Mouse (Mus musculus): ENCODE measurements at regions not wholly inside any gene's neighbourhood (a gene's known extent, or its start where the extent isn't known, plus 50 kb on each side); places are given as distances from the start of the nearest gene placed in this dataset.

DNA sequence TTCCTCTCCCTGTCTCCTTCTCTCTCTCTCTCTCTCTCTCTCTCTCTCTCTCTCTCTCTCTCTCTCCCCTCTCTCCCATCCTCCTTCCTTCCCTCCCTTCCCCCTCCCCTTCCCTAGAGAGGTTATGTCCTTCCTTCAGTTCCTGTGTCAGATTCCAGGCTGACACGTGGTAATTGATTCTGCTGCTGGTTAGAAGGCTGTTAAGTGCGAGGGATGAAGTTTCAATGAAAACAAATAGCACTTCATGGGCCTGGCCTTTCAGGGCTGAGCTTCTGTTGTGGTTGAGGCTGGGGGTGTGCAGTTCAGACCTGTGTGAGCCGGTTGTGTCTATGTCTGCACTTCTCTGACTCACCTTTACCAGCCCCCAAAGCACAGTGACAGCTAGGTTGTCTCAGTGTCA, 153.9 kb downstream of the Setd4 start:
- TF ChIP-seq POLR2A (IDR thresholded peaks at IDR 0.05; ENCODE audit: control insufficient read depth, low read depth, low read length): no peak
- TF ChIP-seq CTCF (IDR thresholded peaks at IDR 0.05; ENCODE audit: control insufficient read depth, insufficient read depth, insufficient replicate concordance, low read depth, low read length): no peak
